Mouse (Mus musculus): ENCODE results near the gene Arhgap42.
A peak's percentile ranks its signal among the peaks of the same experiment; 100 is the strongest.

The Arhgap42 gene

DNA sequence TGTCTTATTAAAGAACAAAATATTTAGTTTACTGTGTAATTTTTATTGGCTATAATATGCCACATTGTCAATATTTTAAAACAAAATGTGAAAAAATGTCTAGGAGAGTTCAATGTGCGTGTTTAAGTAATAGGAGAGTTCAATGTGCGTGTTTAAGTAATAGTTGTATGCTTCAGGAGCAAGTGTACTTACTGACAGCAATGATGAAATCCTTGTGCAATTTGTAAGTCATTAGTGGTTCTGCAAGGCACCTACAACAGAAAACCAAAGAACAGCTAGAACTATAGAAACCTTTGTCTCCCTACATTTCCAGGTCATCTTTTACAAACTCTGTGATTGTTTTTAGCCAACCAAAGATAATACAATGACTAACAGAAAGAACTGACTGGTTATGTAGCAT is 223.8 kb downstream of the Arhgap42 start:
- no peak for DNase-seq (ENCODE audit: low read depth)

DNA sequence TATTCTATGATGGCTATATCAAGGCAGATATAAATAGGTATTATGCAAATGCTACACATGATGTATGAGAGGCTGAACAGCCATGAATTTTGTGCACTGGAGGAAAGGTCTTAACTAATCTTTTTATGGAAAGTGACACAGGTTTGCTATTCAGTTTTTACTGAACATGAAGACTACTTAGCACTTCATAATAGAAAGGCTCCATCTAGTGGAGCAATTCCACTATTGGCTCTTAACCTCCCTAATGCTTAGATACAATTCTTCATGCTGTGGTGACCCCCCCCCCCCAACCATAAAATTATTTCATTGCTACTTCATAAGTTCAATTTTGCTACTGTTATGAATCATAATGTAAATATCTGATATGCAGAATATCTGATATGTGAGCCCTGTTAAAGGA is 237.7 kb downstream of the Arhgap42 start:
- peak; percentile 17 for DNase-seq (ENCODE audit: low read depth)

DNA sequence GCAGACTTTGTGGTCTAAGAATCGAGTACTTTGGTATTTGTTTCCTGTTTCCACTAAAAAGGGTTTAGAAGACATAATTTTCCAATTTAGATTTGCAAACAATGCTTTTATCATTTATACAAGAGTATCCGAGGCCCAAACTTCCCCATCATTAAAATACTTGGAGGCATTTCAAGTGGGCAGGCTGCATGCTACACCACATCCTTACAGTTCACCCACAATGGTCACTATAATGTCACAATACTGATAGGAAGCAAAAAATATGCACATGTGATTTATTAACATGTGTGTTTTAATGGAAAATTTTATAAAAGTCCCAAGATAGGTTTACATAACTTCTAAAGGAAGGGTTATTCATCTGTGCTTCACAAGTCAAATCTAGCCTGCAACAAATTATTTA is 242.4 kb downstream of the Arhgap42 start:
- DNase-seq (ENCODE audit: low read depth): no peak

DNA sequence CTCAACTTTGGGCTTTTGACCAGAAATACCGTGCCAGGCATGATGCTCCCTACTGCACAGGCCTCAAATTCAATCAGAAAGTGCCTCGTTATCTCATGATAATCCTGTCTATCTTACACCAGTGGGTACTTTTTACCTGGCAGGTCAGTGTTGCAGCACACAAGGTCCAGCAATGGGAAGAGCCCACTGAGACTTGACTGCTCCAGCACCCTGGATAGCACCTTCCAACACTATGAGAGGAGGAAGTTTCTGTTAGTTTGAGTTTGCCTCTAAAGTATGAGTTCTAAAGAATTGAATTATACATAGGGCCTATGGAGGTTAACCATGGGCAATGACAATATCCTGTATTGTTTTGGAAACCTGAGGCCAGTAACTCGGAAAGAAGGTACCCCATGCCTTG is 256.6 kb downstream of the Arhgap42 start:
- no peak for DNase-seq (ENCODE audit: low read depth)

DNA sequence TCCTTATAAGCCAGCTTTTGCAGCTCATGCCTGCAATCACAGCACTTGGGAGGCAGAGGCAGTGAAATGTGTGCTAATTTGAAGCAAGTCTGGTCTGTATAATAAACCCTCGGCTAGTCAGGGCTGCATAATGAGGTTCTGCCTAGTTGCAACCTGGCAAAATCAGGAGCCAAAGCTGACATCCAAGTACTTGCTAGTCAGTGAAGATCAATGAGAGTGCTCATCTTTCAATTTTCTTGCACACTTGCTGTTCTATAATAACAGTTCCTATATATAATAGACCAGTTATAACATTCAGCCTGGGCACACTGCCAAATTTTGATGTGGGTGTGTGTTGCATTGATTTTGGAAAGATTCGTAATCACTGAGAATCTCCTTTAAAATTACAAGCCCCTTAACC is 261.1 kb downstream of the Arhgap42 start:
- DNase-seq (ENCODE audit: low read depth): no peak

DNA sequence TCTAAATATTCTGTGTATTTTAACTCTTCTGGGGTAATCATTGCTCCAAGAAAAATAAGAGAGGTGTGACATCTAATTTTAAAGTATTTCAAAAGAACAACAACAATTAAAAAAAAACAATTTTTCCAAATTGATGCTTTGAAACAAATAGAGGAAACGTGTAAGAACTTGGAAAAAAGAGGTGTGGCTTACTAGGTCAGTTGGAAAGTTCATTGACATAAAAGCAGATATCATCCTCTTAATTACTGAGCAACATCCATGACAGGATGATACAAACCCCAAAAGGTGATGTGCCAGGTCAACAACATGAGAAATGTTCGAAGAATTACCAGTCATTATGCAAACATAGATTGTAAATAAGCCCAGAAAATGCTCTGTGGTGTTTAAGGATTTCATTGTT is 267.4 kb downstream of the Arhgap42 start, which contains the start of gene Gm16485:
Gene Gm16485 (plus strand): TSS at position 301 of the 400 bp plus-strand sequence.
- DNase-seq (ENCODE audit: low read depth): no peak

DNA sequence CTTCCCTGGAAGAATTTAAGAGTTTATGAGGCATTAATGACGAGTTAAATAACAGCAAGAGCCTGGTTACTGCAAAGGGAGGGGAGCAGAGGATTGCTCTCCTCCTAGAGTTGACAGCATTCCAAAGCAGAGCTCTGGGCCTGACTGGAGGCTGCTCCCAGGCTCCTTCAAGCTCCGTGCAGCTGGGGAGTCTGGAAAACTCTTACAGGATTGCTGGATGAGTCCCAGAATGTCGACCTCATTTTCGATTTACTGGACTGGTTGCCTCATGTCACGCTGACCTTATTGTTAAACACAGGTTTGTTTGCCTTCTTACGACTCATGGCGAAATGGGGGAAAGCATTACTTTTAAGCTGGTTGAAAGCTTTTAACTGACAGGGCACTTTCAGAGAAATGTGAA is 268.7 kb downstream of the Arhgap42 start:
- no peak for DNase-seq (ENCODE audit: low read depth)

DNA sequence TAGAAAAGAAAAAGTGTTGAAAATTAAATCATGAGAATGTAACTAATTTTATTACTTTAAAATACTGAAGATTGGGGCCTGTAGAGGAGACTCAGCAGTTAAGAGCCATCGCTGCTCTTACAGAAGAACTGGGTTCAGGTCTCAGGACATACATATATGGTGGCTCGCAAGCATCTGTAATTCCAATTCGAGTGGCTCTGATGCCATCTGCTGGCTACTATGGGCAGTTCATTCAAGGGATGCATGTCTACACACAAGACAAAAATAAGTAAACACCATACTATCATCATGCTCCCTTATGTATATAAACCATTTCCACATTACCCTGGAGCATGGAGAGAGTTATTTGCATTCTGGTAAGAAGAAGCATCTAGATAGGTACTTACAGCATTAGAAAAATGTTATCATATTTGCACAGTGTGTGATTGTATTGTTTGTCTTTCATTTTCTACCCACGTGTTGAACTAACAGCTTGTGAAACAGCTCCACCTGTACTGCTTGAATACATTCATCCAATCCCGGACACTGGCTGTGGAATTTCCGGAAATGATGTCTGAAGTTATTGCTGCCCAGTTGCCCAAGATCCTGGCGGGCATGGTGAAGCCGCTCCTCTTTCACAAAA is 274.3 kb downstream of the Arhgap42 start:
- peak; percentile 57 for DNase-seq (ENCODE audit: low read depth)

DNA sequence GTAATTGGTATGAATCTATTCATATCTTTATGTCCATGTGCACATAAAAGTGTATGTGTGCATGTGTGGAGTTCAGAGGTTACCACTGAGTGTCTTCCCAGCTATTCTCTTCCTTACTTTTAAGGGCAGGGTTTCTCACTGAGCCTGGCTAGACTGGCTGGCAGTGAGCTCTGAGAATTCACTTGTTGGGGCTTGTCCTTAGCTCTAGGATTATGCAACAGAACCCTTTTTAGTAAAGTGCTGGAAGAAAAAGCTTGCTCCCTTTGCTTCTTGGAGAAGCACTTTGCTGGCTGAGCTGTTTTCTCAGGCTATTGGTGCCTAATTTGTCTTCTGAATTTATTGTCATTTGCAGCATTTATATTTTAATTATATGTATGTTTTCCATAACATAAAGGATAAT is 285.6 kb downstream of the Arhgap42 start:
- DNase-seq (ENCODE audit: low read depth): no peak

All from 416B (cell line).